Mouse (Mus musculus): ENCODE results near the gene Btbd2.

- TF ChIP-seq CTCF (IDR thresholded peaks at IDR 0.05; ENCODE audit: extremely low read depth, insufficient read depth, insufficient read length, insufficient replicate concordance) (no peak), POLR2A (IDR thresholded peaks at IDR 0.05; ENCODE audit: low read depth, low read length) (no peak)
Observed at GRCm38 (mm10) chr10:80668614-80669013, 11.7 kb upstream of the Btbd2 start.
